Mouse (Mus musculus): ENCODE measurements around the gene Tpst1.

Tpst1 gene

GRCm38 (mm10) chr5:130184193-130184856, 111.2 kb downstream of the Tpst1 start:
- in situ Hi-C loops (cut with MboI, MseI), result no loop called here

GRCm38 (mm10) chr5:130185312-130185711, 112.2 kb downstream of the Tpst1 start:
- in situ Hi-C loops (cut with MboI, MseI), result no loop called here
